Mouse (Mus musculus) bone marrow macrophage, adult 2 months (primary cell): ENCODE data around the gene Trim45. TPM values are rescaled to one million over a fixed set of nuclear protein-coding genes. Genes with fewer than 3 reads are reported as not detected.
A peak's percentile ranks its signal among the peaks of the same experiment; 100 is the strongest.

ENCODE experiments used
- H3K27ac ChIP-seq: 2 replicates; pipeline ENCODE4 v1.5.1; 2012; ENCODE audit warnings: low read depth, low read length; ENCODE audit not compliant: insufficient read depth
- H3K4me1 ChIP-seq: 2 replicates; pipeline ENCODE4 v1.6.1; 2012; ENCODE audit warnings: low read length; ENCODE audit not compliant: control insufficient read depth, insufficient read depth
- H3K4me3 ChIP-seq: 2 replicates; pipeline ENCODE4 v1.5.1; 2012; ENCODE audit warnings: mild to moderate bottlenecking, low read length, moderate library complexity; ENCODE audit not compliant: insufficient read depth
- CTCF ChIP-seq: IDR thresholded peaks from 2 replicates; pipeline ENCODE4 v1.5.1; 2012; ENCODE audit warnings: low read depth, mild to moderate bottlenecking, low read length, moderate library complexity
- POLR2A ChIP-seq: IDR thresholded peaks from 2 replicates; pipeline ENCODE4 v1.6.1; 2012; ENCODE audit warnings: mild to moderate bottlenecking, low read depth, low read length, borderline replicate concordance
- polyA plus RNA-seq: library from polyadenylated mRNA; stranded (reverse); fragments of >200 nt; gene quantifications from 2 replicates; pipeline ENCODE4 v1.2.4, GENCODE M21; 2012; ENCODE audit not compliant: missing spikeins, insufficient read depth, insufficient read length

Gene Trim45
- polyA plus RNA-seq, 1 experiment = 1.2 TPM

GRCm38 (mm10) chr3:100906916-100907315 lies 15.1 kb upstream of the Trim45 start:
- Histone ChIP-seq H3K4me1 (peaks cover 8% of the 10 kb centered on the region), H3K4me3 (no peak overlapping the region), H3K27ac (no peak overlapping the region)
- TF ChIP-seq POLR2A = no peak
- peak; percentile 9; the same call in 1 of the 2 replicates for TF ChIP-seq CTCF

- TF ChIP-seq CTCF = no peak
- TF ChIP-seq POLR2A = no peak
- Histone ChIP-seq H3K4me3 (no peak overlapping the region), H3K4me1 (peaks cover 8% of the 10 kb centered on the region), H3K27ac (no peak overlapping the region)
Observed at GRCm38 (mm10) chr3:100908594-100908993, 13.4 kb upstream of the Trim45 start.

DNA sequence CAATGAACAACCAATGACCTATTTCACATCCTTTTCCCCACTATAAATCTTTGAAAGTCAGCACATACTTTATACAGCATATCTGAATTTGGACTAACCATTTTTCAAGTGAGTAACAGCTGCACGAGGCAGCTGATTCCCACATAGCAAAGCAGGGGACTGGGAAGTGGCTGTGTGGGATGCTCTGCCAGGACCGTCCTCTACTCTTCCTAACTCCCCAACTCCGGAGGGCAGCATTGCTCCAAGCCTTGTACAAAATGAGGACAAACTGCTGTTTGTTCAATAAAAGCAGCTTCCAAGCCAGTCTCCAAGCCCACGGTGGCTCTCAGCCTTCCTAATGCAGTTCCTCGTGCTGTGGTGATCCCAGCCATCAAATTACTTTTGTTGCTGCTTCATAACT lies 11.4 kb upstream of the Trim45 start:
- TF ChIP-seq POLR2A (no peak), CTCF (no peak)
- Histone ChIP-seq H3K27ac (no peak overlapping the region), H3K4me1 (peaks cover 7% of the 10 kb centered on the region), H3K4me3 (no peak overlapping the region)

GRCm38 (mm10) chr3:100911026-100911425 lies 11.0 kb upstream of the Trim45 start:
- H3K4me1 ChIP-seq = peaks cover 3% of the 10 kb centered on the region
- TF ChIP-seq POLR2A (no peak), CTCF (no peak)
- no peak overlapping the region for H3K4me3 ChIP-seq
- H3K27ac ChIP-seq = no peak overlapping the region

DNA sequence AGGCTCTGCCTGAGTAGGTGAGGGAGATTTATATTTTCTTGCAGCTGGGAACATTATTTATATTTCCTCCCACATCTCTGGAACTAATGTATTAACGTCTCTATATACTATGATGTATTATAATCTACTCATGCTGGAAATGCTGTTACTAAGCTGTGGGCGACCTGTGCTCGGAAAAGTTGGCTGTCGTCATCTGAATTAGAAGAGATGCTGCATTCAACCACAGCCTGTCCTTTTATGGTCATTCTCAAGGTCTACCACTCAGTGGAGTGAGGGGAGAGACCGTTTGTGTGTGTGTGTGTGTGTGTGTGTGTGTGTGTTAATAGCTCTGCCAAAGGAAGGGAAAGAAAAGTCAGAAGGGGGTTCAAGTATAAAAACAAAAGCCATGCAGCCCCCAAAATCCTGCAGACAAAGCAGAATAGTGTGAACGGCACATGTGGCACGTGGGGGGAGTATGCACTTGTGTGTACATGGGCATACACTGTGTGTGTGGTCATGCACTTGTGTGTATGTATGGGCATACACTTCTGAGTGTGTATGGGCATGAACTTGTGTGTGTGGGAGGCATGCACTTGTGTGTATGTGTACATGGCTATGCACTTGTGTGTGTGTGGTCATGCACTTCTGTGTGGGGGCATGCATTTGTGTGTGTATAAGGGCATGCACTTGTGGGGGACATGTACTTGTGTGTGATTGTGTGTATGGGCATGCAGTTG lies 10.3 kb upstream of the Trim45 start:
- Histone ChIP-seq H3K4me3 (no peak overlapping the region), H3K27ac (no peak overlapping the region), H3K4me1 (peaks cover 5% of the 10 kb centered on the region; the same call in 1 of the 2 replicates)
- TF ChIP-seq CTCF = no peak

DNA sequence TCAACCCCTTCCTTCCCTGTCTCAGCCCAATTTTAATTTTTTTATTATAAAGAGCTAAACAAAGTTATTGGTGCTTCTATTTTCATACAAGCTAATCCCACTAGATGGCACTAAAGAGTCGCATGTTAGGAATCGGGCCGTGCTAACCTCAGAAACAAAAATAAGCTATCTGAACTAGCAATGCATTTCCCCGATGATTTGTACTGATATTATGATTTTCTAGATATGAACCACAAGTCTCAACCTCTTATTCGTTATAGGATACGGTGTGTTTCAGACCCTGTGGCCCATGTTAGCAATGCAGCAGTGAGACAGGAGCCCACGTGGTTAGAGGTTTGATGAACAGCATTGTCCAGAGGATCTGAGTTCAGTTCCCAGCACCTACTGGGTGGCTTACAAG lies 5.2 kb upstream of the Trim45 start:
- H3K27ac ChIP-seq = no peak overlapping the region
- H3K4me3 ChIP-seq = no peak overlapping the region
- H3K4me1 ChIP-seq = peaks cover 15% of the 10 kb centered on the region
- TF ChIP-seq POLR2A (no peak), CTCF (no peak)

- H3K4me3 ChIP-seq = peak overlapping the region; percentile 51
- no peak overlapping the region for H3K27ac ChIP-seq
- peaks cover 23% of the 10 kb centered on the region for H3K4me1 ChIP-seq
- no peak for TF ChIP-seq CTCF
- no peak for TF ChIP-seq POLR2A
Observed at GRCm38 (mm10) chr3:100920611-100921140, 1.3 kb upstream of the Trim45 start.

DNA sequence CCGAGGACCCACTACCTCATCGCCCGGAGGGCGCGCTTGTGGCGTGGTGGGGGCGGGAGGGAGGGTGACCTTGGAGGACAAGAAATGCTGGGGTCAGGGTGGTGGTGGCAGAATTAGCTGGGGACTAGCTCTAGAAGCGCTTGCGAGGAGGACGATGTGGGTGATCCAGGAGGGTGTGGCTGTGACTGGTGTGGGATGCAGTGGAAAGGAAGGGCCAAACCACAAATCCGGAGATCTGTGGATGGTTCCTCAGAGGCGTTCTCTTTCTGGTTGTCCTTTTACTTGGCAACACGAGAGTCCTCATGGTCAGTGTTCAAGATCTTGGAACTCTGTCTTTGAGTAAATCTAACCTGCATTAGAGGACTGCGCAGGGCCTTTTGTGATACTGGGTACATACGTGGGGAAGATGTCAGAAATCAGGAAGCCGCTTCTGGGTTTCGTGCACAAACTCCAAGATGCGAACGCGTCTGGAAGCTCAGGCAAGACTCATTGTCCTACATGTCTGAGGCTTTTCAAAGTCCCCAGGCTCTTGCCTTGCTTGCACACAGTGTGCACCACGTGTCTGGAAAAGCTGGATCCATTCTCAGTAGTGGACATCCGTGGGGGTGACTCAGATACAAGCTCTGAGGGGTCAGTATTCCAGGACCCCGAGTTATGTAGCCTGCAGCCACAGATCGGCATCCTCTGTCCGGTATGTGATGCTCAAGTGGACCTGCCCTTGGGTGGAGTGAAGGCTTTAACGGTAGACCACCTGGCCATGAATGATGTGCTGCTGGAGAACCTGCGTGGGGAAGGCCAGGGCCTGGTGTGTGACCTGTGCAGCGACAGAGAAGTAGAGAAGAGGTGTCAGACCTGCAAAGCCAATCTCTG lies 739 bp downstream of the Trim45 start:
- H3K4me1 ChIP-seq = peaks cover 16% of the 10 kb centered on the region
- peak overlapping the region; percentile 73 for H3K4me3 ChIP-seq
- H3K27ac ChIP-seq = no peak overlapping the region
- TF ChIP-seq CTCF (no peak), POLR2A (no peak)

GRCm38 (mm10) chr3:100924065-100924732 lies 2.2 kb downstream of the Trim45 start:
- H3K4me1 ChIP-seq = peaks cover 16% of the 10 kb centered on the region
- no peak overlapping the region for H3K27ac ChIP-seq
- H3K4me3 ChIP-seq = no peak overlapping the region
- TF ChIP-seq POLR2A (no peak), CTCF (no peak)

DNA sequence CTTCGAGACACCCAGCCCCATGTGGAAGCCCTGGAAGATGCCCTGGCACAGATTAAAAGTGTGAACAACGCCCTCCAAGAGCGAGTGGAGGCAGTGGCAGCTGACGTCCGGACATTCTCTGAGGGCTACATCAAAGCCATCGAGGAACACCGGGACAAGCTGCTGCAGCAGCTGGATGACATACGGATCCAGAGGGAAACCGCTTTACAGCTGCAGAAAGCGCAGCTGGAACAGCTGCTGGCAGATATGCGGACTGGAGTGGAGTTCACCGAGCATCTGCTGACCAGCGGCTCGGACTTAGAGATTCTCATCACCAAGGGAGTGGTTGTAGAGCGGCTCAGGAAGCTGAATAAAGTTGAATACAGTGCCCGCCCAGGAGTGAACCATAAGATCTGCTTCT lies 3.2 kb downstream of the Trim45 start:
- TF ChIP-seq CTCF = no peak
- no peak for TF ChIP-seq POLR2A
- no peak overlapping the region for H3K27ac ChIP-seq
- H3K4me3 ChIP-seq = no peak overlapping the region

More for the DNA sequence above, 3.2 kb downstream of the Trim45 start:
- peaks cover 9% of the 10 kb centered on the region for H3K4me1 ChIP-seq
